Mouse (Mus musculus): ENCODE results near the gene Mrpl58.

Gene Mrpl58

DNA sequence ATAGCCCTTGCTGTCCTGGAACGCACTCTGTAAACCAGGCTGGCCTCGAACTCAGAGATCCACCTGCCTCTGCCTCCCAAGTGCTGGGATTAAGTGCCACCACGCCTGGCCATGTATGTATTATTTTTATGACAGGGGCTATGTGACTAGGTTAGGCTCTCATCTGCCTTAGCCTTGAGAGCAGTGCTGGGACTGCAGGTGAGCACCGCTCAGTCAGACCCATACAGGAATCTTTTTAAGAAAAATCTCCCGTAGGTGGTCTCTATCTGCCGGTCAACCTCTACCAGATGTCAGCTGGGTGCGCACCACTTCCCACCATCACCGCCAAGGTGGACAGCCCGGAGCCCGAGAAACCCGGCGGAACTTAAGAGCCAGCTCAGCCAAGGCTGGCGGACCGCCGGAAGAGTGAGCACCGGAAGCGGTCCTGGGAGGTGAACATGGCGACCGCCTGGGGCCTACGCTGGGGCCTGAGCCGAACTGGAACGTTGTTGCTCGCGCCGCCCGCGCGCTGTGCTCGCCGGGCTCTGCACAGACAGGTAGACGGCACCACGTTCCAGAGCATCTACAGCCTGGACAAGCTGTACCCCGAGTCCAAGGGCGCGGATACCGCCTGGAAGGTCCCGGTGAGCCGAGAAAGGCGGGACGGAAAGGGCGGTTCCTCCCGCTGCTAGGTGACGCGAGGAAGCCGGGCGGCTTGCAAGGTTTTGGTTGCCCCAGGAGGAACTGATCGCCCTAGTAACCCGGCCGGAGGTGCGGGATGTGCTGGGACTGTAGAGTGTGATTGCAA is at the start of gene Mrpl58:
Gene Mrpl58, plus strand, starts transcription at position 415 of the 787 bp plus-strand sequence.
- DNase-seq (ENCODE audit: extremely low spot score, low spot score) = peak; percentile 90

DNA sequence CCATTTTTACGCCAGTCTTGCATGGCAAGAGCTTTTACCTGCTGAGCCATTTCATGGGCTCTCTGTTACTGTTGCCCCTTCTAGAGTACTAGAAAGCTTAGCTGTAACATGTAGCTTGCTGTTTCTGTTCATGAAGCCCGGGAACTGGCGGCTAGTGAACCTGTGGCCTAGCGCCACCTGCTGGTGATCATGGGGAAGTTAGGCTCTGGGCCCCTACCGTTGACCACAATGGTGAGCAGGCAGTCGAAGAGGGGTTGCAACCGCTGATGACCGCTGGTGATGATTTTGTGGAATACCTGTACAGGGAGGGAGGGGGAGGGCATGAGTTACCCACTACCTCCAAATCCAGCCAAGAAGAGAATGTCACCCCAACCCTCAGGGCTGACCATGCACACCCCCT is 49.4 kb upstream of the Mrpl58 start:
- peak; percentile 85 for DNase-seq (ENCODE audit: extremely low spot score, low spot score)

DNA sequence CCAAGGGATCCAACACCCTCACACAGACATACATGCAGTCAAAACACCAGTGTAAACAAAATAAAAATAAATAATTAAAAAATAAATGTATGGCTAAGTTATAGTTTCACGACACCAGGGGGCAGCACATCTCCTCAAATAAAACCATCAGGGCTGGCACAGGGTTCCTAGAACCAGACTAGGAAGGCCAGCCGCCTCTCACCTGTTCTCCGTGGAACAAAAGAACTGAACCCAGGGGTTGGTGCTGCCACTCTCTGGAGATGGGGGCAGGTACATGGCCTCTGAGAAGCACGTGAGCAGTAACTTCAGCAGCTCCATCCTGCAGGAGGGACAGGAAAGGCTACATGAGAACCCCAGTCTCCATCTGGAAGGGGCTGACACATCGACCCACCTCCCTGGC is 45.1 kb upstream of the Mrpl58 start:
- peak; percentile 70 for DNase-seq (ENCODE audit: extremely low spot score, low spot score)

GRCm38 (mm10) chr11:115359293-115359692 is 44.3 kb upstream of the Mrpl58 start:
- DNase-seq (ENCODE audit: extremely low spot score, low spot score) = no peak

DNA sequence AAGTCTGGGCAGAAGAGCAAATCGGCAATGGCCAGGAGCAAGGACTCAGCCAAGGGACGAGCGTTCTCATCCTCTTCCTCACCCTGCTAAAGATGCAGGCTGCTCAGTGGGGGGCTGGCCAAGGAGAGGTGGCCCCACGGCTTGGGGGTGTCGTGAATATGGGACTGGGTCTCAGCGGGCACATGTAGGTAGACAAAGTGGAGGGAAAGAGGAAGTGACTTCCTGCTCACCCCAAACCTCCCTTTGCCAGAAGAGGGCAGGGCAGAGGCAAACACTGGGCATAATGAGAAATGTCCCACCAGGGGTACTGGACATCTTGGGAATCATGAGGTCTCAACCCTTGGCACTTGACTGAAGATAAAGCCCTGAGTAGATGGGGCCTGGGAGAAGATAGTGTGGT is 43.8 kb upstream of the Mrpl58 start:
- DNase-seq (ENCODE audit: extremely low spot score, low spot score) = no peak

GRCm38 (mm10) chr11:115364136-115364535 is 39.4 kb upstream of the Mrpl58 start:
- DNase-seq (ENCODE audit: extremely low spot score, low spot score) = no peak

- no peak for DNase-seq (ENCODE audit: extremely low spot score, low spot score)
Measured at GRCm38 (mm10) chr11:115366039-115366705, 37.4 kb upstream of the Mrpl58 start.

DNA sequence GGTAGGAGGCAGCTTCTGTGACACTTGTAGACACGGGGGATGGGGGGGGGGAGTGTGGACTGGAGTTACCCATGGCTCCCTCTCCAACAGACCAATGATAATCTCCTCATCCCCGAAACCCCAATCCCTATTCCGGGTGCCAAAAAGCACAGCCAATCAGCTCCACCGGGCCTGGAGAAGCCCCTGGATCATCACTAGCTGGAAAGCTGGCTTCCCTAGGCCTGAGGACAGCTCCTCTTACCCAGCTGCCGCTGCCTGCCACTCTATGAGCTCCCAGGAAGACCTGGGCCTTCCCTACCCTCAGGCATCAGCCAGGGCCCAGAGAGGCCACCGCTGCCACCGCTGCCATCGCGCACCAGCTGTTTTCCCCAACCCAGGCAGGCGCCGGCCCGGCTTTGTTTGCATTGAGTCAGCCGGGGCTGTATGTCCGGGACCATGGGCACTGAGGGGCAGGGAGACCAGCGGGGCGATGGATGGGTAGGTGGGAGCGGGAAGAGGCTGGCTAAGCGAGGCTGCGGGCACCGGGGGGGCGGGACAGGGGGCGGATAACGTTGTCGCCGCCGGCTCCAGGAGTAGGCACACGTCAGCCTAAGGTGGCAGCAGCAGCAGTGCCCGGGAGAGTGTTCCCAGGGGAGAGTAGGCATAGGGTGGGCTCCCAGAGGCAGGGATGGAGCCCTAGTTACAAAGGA is 36.7 kb upstream of the Mrpl58 start:
- DNase-seq (ENCODE audit: extremely low spot score, low spot score) = peak; percentile 37

- DNase-seq (ENCODE audit: extremely low spot score, low spot score) = peak; percentile 66
Measured at GRCm38 (mm10) chr11:115367395-115367944, 36.1 kb upstream of the Mrpl58 start, which contains the start of gene Hid1. Hid1 (minus strand) TSS chr11:115367756.

- DNase-seq (ENCODE audit: extremely low spot score, low spot score) = no peak
Measured at GRCm38 (mm10) chr11:115370368-115370767, 33.2 kb upstream of the Mrpl58 start.

GRCm38 (mm10) chr11:115371354-115371753 is 32.2 kb upstream of the Mrpl58 start:
- no peak for DNase-seq (ENCODE audit: extremely low spot score, low spot score)

DNA sequence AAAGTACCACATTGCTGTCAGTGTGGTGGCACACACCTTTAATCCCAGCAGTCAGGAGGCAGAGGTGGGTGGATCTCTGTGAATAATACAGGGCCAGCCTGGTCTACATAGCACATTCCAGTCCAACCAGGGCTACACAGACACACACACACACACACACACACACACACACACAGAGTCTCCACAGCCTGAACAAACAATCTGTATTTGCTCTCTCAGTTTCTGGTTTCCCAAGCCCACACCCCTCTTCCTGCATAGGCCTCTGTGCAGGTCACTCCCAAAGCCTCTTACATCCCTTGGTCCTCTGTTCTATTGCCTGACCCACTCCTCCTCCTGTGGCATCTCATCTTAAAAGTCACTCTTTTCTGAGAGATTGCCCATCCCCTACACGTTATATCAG is 31.5 kb upstream of the Mrpl58 start:
- DNase-seq (ENCODE audit: extremely low spot score, low spot score) = no peak

DNA sequence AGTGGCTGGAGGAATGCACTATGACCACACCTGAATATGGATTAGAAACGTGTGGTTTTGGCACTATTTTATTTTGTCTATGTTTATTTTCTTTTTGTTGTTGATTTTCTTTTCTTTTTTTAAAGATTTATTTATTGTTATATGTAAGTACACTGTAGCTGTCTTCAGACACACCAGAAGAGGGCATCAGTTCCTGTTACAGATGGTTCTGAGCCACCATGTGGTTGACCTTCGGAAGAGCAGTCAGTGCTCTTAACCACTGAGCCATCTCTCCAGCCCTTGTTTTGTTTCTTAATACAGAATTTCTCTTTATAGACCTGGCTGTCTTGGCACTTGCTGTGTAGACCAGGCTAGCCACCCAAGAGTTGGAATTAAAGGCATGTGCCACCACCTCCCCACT is 30.8 kb upstream of the Mrpl58 start:
- DNase-seq (ENCODE audit: extremely low spot score, low spot score) = no peak

GRCm38 (mm10) chr11:115373805-115374694 is 29.5 kb upstream of the Mrpl58 start:
- DNase-seq (ENCODE audit: extremely low spot score, low spot score) = peak; percentile 39

DNA sequence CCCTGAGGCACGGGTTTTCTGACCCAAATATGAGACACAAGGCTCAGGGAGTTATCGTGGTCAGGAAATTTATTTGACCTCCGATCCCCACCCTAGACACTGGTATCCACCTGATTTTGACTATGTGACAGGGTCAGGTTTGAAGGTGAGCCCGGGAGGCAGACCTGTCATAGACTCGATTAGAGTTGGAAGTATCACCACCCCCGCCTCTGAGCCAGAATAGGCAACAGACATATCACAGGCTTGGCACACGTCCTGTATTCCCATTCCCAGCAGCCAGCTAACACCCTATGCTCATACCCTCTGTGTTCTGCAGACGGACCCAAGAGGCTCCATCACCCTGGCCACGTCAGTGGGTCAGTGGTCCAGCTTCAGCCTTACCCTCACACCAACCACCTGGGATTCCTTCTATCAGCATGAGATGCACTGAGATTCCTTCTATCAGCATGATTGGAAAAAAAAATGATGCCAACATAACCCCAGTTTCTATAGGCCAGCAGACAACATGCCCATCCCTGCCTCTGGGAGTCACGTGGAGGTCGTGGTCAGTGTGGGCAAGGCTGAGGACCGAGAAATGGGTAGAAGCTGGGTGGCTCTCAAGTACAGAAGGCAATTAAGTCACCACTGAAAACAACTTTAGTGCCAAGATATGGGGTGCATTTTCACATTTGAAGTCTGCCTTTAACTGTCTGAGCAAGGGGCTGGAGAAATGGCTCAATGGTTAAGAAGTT is 28.7 kb upstream of the Mrpl58 start:
- no peak for DNase-seq (ENCODE audit: extremely low spot score, low spot score)

DNA sequence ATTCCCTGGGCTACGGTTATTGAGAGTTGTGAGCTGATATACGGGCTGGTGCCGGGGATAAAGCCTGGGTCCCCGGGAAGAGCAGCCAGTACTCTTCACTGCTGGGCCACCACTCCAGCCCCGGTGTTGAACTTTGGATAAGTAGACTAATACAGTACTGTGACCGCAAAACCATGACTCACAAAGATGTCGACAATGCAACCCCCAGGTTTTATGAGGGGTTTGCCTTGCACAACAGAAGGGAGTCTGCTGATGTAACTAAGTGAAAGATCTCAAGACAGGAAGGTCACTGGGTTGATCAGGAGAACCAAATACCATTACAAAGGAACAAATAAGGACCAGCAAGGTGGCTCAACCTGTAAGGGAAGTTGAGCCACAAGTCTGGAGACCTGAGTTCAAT is 26.8 kb upstream of the Mrpl58 start:
- DNase-seq (ENCODE audit: extremely low spot score, low spot score) = no peak

DNA sequence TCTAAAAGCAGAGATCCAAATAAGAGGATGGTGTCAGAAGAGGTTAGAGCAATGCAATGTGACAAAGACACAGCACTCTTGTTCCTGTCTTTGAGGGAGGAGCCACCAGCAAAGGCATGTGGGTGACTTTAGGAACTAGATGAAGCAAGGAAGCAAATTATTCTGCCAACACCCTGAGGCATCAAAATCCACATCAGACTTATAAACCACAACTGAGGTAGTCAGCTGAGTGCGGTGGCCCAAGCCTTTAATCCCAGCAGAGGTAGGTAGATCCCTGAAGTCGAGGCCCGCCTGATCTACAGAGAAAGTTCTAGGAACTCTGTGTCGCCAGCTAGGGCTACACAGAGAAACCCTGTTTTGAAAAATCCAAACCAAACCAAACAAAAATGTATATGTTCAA is 26.3 kb upstream of the Mrpl58 start:
- DNase-seq (ENCODE audit: extremely low spot score, low spot score) = no peak

DNA sequence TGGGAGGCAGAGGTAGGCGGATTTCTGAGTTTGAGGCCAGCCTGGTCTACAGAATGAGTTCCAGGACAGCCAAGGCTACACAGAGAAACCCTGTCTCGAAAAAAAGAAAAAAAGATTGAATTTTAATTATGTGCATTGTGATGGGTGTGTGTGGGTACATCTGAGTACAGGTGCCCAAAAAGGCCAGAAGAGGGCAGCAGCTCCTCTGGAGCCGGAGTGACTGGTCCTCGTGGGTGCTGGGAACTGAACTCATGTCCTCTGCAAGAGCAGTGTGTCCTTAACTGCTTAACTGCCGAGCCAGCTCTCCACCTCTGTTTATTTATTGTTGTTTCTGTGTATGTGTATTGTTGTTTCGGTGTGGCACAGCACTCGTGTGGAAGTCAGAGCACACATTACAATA is 25.7 kb upstream of the Mrpl58 start:
- DNase-seq (ENCODE audit: extremely low spot score, low spot score) = no peak

GRCm38 (mm10) chr11:115381276-115381675 is 22.3 kb upstream of the Mrpl58 start:
- DNase-seq (ENCODE audit: extremely low spot score, low spot score) = no peak

Data from neural tube, embryonic 10.5 days (tissue).